Comparison of ENCODE assay signal across 24 mouse cellular contexts in the genomic region with DNA sequence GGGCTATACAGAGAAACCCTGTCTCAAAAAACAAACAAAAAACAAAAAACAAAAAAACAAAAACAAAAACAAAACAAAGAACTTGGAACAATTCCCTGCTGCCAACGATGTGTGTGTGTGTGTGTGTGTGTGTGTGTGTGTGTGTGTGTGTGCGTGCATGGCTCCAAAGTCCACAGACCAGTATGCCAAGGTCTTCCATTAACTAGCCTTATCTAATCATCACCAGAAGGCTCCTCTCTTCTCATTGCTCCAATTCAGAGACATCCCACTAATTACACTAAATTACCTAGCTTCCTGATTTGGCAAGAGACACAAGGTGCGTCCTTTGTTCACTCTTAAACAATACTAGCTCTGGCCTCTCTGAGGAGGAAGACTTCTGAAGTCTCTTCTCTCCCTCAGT.
"Had no signal": no experiment of that assay in that cellular context is flagged by ENCODE, and none has a peak within 500 bp of the region (broad histone marks: within the 10 kb centered on the region; RNA-seq: fewer than 3 reads in every experiment).

No protein-coding gene starts in this region.

- H3K36me3 ChIP-seq: heart, embryonic 10.5 days; hindbrain, embryonic 10.5 days; hindbrain, embryonic 12.5 days; limb, embryonic 13.5 days; limb, embryonic 15.5 days had no signal

- H3K4me3 ChIP-seq: gastrocnemius, adult 2 months; heart, embryonic 10.5 days; heart, embryonic 12.5 days; hindbrain, embryonic 10.5 days; hindbrain, embryonic 12.5 days; limb, embryonic 13.5 days; limb, embryonic 15.5 days had no signal

- H3K9me3 ChIP-seq: heart, embryonic 10.5 days; heart, embryonic 12.5 days; hindbrain, embryonic 10.5 days; hindbrain, embryonic 12.5 days; limb, embryonic 13.5 days; limb, embryonic 15.5 days had no signal

- H3K9ac ChIP-seq: heart, embryonic 12.5 days; hindbrain, embryonic 12.5 days; hindbrain, embryonic 14.5 days; limb, embryonic 13.5 days; limb, embryonic 15.5 days; liver, embryonic 14.5 days had no signal

- H3K4me2 ChIP-seq: heart, embryonic 12.5 days; hindbrain, embryonic 12.5 days; hindbrain, embryonic 14.5 days; limb, embryonic 13.5 days; limb, embryonic 15.5 days; liver, embryonic 11.5 days had no signal

- H3K4me1 ChIP-seq: heart, embryonic 10.5 days; heart, embryonic 12.5 days; hindbrain, embryonic 10.5 days; limb, embryonic 13.5 days; limb, embryonic 15.5 days had no signal

- H3K27me3 ChIP-seq: heart, embryonic 12.5 days; hindbrain, embryonic 12.5 days; limb, embryonic 13.5 days; limb, embryonic 15.5 days had no signal

- ATAC-seq: forebrain, embryonic 16.5 days; hindbrain, embryonic 16.5 days; inflammation-experienced regulatory T-cells, adult 6 months had no signal

- DNase-seq: gastrocnemius, adult 2 months; gastrocnemius, postnatal 10 days; gastrocnemius, postnatal 25 days; heart, adult 18-20 months; heart, postnatal 10 days; heart, postnatal 4 days; kidney, adult 18-20 months; kidney, postnatal 14 days; layer of hippocampus, adult 9-11 months; layer of hippocampus, postnatal 36 days; left cerebral cortex, postnatal 4 days had no signal

- H3K27ac ChIP-seq: gastrocnemius, adult 2 months; heart, embryonic 10.5 days; hindbrain, embryonic 10.5 days; hindbrain, embryonic 12.5 days; hindbrain, embryonic 14.5 days; kidney, postnatal 0 days; limb, embryonic 13.5 days; limb, embryonic 15.5 days; liver, embryonic 14.5 days had no signal
